Mouse (Mus musculus): ENCODE data around the gene Cntnap5a. TPM values are rescaled to one million over a fixed set of nuclear protein-coding genes. Genes with fewer than 3 reads are reported as not detected.
A peak's percentile ranks its signal among the peaks of the same experiment; 100 is the strongest.
"Not testable (repeated sequence)": the region's sequence is repeated elsewhere in the genome, so short reads cannot be mapped to it uniquely, and the experiment has no call there.

The Cntnap5a gene
- polyA plus RNA-seq, 1 experiment from 2014 or later = 0.43 TPM

DNA sequence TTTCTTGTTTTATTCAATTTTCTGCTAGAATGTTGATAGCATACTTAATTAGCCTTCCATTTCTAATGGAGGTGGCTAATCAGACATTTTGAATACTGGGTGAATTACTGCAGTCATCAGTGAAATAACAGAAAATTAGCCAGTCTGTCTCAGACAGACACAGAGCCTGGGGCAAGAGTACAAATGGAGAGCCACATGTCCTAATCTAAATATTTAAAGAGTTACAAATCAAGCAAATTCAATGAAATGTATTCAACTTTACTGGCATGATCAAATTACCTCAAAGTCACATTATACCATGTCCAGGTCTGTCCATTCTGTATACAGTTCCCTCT, 423.1 kb downstream of the Cntnap5a start:
- Histone ChIP-seq H3K4me2 (replicated peaks) (no peak overlapping the region), H3K27ac (replicated peaks) (no peak overlapping the region), H3K9ac (replicated peaks) (no peak overlapping the region), H3K36me3 (no peaks in the 10 kb centered on the region), H3K4me3 (no peak overlapping the region), H3K4me1 (no peaks in the 10 kb centered on the region), H3K27me3 (no peaks in the 10 kb centered on the region), H3K9me3 (no peaks in the 10 kb centered on the region)
- ATAC-seq (ENCODE audit: low FRiP score, low read depth) = no peak

DNA sequence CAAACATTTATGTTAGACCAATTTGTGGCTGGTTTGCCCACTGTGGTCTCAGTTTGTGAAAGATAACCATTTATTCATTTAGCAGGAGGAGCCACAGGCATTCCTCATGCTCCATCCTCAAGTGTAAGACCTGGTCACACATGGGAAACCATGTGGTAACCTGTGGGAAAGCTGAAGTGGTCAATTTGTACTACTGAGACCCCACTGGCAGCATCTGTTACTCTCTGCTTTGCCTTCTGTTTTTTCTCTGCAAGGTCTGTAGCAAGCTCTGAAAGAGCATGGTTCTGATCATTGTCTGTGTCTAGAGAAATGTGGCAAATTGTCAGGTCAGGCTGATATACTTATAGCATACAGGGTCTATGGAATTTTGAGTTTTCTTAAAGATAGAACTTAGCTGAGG, 423.8 kb downstream of the Cntnap5a start:
- H3K4me3 ChIP-seq = no peak overlapping the region
- no peaks in the 10 kb centered on the region for H3K27me3 ChIP-seq
- H3K4me1 ChIP-seq = no peaks in the 10 kb centered on the region
- no peak overlapping the region for H3K4me2 ChIP-seq (replicated peaks)
- H3K36me3 ChIP-seq = no peaks in the 10 kb centered on the region
- ATAC-seq (ENCODE audit: low FRiP score, low read depth) = no peak
- no peak overlapping the region for H3K9ac ChIP-seq (replicated peaks)
- no peak overlapping the region for H3K27ac ChIP-seq (replicated peaks)
- no peaks in the 10 kb centered on the region for H3K9me3 ChIP-seq

DNA sequence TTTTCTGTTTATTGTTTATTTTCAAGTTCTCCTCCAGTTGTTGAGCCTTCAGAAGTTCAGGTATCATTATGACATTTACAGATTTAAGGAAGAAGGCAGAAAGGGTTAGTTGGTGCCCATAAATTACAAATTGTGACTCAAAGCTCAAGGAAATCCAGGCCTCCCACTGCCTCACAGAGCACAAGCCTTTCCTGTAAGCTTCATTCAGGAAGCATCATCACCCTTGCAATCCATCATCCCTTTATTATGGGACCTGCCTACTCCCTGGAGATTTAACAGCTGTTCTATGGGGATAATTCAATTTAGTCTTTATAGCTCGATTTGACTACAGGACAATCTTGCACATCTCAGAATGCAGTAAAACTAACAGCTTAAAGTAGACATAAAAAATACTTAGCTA, 441.2 kb downstream of the Cntnap5a start:
- 66% methylated on average over 1 of the region's 1 CpGs for WGBS
- ATAC-seq (ENCODE audit: low FRiP score, low read depth) = no peak
- no peak overlapping the region for H3K27ac ChIP-seq (replicated peaks)
- no peaks in the 10 kb centered on the region for H3K27me3 ChIP-seq
- no peak overlapping the region for H3K9ac ChIP-seq (replicated peaks)
- H3K36me3 ChIP-seq = no peaks in the 10 kb centered on the region
- no peak overlapping the region for H3K4me2 ChIP-seq (replicated peaks)
- H3K9me3 ChIP-seq = no peaks in the 10 kb centered on the region
- H3K4me1 ChIP-seq = no peaks in the 10 kb centered on the region
- no peak overlapping the region for H3K4me3 ChIP-seq

- WGBS = 86% methylated on average over 2 of the region's 2 CpGs
- ATAC-seq (ENCODE audit: low FRiP score, low read depth) = no peak
Observed at GRCm38 (mm10) chr1:116127085-116127484, 442.5 kb downstream of the Cntnap5a start.

DNA sequence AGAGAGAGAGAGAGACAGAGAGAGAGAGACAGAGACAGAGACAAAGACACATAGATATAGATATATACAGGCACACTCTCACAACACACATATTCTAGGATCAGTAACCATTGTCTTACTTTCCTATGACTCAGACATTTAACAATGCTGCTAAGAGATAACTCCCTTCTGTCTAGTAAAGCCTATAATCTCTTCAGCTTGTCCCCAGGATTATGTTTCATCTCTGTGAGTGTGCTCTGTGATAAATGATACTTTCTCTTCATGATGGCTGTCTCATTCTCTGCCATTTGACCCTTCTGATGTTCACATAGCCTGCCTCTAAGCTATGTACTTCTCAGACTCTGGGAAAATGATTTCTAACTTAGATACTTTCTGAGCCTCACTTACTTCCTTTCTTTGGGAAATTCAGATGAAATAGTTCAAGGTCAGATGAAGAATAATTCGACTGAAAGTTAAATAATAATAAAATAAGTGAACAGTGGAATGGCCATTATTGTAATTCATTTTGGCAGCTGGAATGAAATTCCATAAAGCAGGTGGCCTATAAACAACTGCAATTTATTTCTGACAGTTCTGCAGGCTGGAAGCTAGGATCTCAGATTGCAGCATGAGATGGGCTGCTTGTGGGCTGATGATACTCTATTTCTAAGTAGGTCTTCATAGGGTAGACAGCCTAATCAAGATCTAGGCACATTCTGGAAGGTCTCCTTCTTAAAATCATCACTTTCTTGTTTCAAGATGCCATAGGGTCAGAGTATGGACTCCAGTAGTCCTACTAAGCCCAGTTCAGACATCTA, 444.1 kb downstream of the Cntnap5a start:
- no peak overlapping the region for H3K27ac ChIP-seq (replicated peaks)
- 73% methylated on average over 1 of the region's 1 CpGs for WGBS
- H3K4me2 ChIP-seq (replicated peaks) = no peak overlapping the region
- H3K9me3 ChIP-seq = no peaks in the 10 kb centered on the region
- no peaks in the 10 kb centered on the region for H3K4me1 ChIP-seq
- no peak overlapping the region for H3K4me3 ChIP-seq
- no peaks in the 10 kb centered on the region for H3K27me3 ChIP-seq
- H3K36me3 ChIP-seq = no peaks in the 10 kb centered on the region
- ATAC-seq (ENCODE audit: low FRiP score, low read depth) = no peak
- H3K9ac ChIP-seq (replicated peaks) = no peak overlapping the region

More at GRCm38 (mm10) chr1:116127085-116127484, 442.5 kb downstream of the Cntnap5a start:
- no peaks in the 10 kb centered on the region for H3K4me1 ChIP-seq
- no peak overlapping the region for H3K4me2 ChIP-seq (replicated peaks)
- no peak overlapping the region for H3K9ac ChIP-seq (replicated peaks)
- H3K27ac ChIP-seq (replicated peaks) = no peak overlapping the region
- H3K9me3 ChIP-seq = no peaks in the 10 kb centered on the region
- H3K36me3 ChIP-seq = no peaks in the 10 kb centered on the region
- no peak overlapping the region for H3K4me3 ChIP-seq
- H3K27me3 ChIP-seq = no peaks in the 10 kb centered on the region

GRCm38 (mm10) chr1:116132471-116132870, 447.9 kb downstream of the Cntnap5a start:
- ATAC-seq (ENCODE audit: low FRiP score, low read depth) = no peak
- no peaks in the 10 kb centered on the region for H3K27me3 ChIP-seq
- no peaks in the 10 kb centered on the region for H3K9me3 ChIP-seq
- no peaks in the 10 kb centered on the region for H3K36me3 ChIP-seq
- H3K9ac ChIP-seq (replicated peaks) = no peak overlapping the region
- H3K4me2 ChIP-seq (replicated peaks) = no peak overlapping the region
- no peak overlapping the region for H3K4me3 ChIP-seq
- no peaks in the 10 kb centered on the region for H3K4me1 ChIP-seq
- H3K27ac ChIP-seq (replicated peaks) = no peak overlapping the region

- H3K9me3 ChIP-seq = no peaks in the 10 kb centered on the region
- no peak overlapping the region for H3K9ac ChIP-seq (replicated peaks)
- no peaks in the 10 kb centered on the region for H3K4me1 ChIP-seq
- no peaks in the 10 kb centered on the region for H3K36me3 ChIP-seq
- no peak overlapping the region for H3K4me2 ChIP-seq (replicated peaks)
- H3K4me3 ChIP-seq = no peak overlapping the region
- no peak overlapping the region for H3K27ac ChIP-seq (replicated peaks)
- no peaks in the 10 kb centered on the region for H3K27me3 ChIP-seq
- no peak for ATAC-seq (ENCODE audit: low FRiP score, low read depth)
Observed at GRCm38 (mm10) chr1:116149764-116150369, 465.3 kb downstream of the Cntnap5a start.

GRCm38 (mm10) chr1:116184471-116184870, 499.9 kb downstream of the Cntnap5a start:
- 93% methylated on average over 2 of the region's 2 CpGs for WGBS
- H3K27me3 ChIP-seq = no peaks in the 10 kb centered on the region
- H3K4me3 ChIP-seq = no peak overlapping the region
- ATAC-seq (ENCODE audit: low FRiP score, low read depth) = no peak
- H3K9ac ChIP-seq (replicated peaks) = no peak overlapping the region
- H3K9me3 ChIP-seq = no peaks in the 10 kb centered on the region
- H3K4me2 ChIP-seq (replicated peaks) = no peak overlapping the region
- H3K36me3 ChIP-seq = no peaks in the 10 kb centered on the region
- no peak overlapping the region for H3K27ac ChIP-seq (replicated peaks)
- H3K4me1 ChIP-seq = no peaks in the 10 kb centered on the region

GRCm38 (mm10) chr1:116188142-116188541, 503.6 kb downstream of the Cntnap5a start:
- not testable (repeated sequence) for H3K9me3 ChIP-seq; H3K36me3 ChIP-seq; H3K9ac ChIP-seq (replicated peaks); H3K27me3 ChIP-seq; H3K4me2 ChIP-seq (replicated peaks); H3K4me3 ChIP-seq; H3K4me1 ChIP-seq
- peak; percentile 75 for ATAC-seq (ENCODE audit: low FRiP score, low read depth)
- peak overlapping the region; percentile 61; the same call in 1 of the 2 replicates for H3K27ac ChIP-seq (replicated peaks)
- 34% methylated on average over 1 of the region's 1 CpGs for WGBS

DNA sequence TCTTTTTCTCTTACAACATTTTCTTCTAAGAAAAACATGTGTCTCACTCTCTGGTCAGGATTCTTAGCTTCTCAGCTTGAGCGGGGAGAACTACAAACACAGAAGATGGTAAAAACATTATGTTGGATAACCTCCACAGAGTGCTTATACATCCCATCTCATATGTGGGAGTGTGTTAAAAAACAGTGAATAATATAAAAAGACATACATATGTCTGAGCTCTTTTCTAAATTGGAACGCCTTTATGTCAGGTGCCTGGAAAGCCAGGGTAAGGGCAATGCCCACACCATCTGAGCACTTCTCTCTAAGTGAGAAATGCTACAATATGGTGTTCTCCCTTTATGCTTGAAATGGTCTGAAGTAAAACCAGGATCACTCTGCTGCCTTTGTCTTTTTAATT, 507.7 kb downstream of the Cntnap5a start:
- H3K9ac ChIP-seq (replicated peaks) = no peak overlapping the region

DNA sequence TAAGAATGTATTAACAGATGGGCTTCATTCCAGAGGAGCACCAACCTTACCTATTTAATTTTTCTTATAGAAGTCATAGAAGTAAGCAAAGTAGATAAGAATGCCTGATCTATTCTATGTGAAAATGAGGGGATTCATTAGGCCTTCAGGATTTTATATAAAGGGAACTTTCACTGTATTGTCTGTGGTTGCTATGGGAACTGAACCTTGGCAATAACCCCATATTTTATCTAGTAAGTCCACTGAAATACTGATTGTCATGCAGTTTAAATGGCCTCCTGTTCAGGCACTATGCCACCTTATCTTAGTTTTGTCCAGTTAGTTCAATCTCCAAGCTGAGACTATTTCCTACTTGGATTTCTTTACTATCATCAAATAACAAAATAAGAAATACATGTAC, 532.3 kb downstream of the Cntnap5a start:
- Histone ChIP-seq H3K4me1 (no peaks in the 10 kb centered on the region), H3K4me3 (no peak overlapping the region), H3K4me2 (replicated peaks) (no peak overlapping the region), H3K9me3 (no peaks in the 10 kb centered on the region), H3K27ac (replicated peaks) (no peak overlapping the region), H3K9ac (replicated peaks) (no peak overlapping the region), H3K36me3 (no peaks in the 10 kb centered on the region), H3K27me3 (no peaks in the 10 kb centered on the region)
- no peak for ATAC-seq (ENCODE audit: low FRiP score, low read depth)

More for the DNA sequence above, 507.7 kb downstream of the Cntnap5a start:
- H3K36me3 ChIP-seq = no peaks in the 10 kb centered on the region
- WGBS = 95% methylated on average over 2 of the region's 2 CpGs
- no peak overlapping the region for H3K4me2 ChIP-seq (replicated peaks)
- ATAC-seq (ENCODE audit: low FRiP score, low read depth) = no peak
- H3K9me3 ChIP-seq = no peaks in the 10 kb centered on the region
- no peaks in the 10 kb centered on the region for H3K4me1 ChIP-seq
- H3K27ac ChIP-seq (replicated peaks) = no peak overlapping the region
- no peaks in the 10 kb centered on the region for H3K27me3 ChIP-seq
- H3K4me3 ChIP-seq = no peak overlapping the region

GRCm38 (mm10) chr1:116240538-116240937, 556.0 kb downstream of the Cntnap5a start:
- ATAC-seq (ENCODE audit: low FRiP score, low read depth) = peak; percentile 49; the same call in 1 of the 2 replicates
- Histone ChIP-seq H3K27ac (replicated peaks) (no peak overlapping the region), H3K9me3 (no peaks in the 10 kb centered on the region), H3K4me3 (no peak overlapping the region), H3K4me2 (replicated peaks) (no peak overlapping the region), H3K9ac (replicated peaks) (no peak overlapping the region), H3K4me1 (no peaks in the 10 kb centered on the region), H3K27me3 (no peaks in the 10 kb centered on the region), H3K36me3 (no peaks in the 10 kb centered on the region)

- Histone ChIP-seq H3K4me2 (replicated peaks) (no peak overlapping the region), H3K4me1 (no peaks in the 10 kb centered on the region), H3K9me3 (no peaks in the 10 kb centered on the region), H3K27me3 (no peaks in the 10 kb centered on the region), H3K9ac (replicated peaks) (no peak overlapping the region), H3K36me3 (no peaks in the 10 kb centered on the region), H3K27ac (replicated peaks) (no peak overlapping the region), H3K4me3 (no peak overlapping the region)
- WGBS = 92% methylated on average over 2 of the region's 2 CpGs
- no peak for ATAC-seq (ENCODE audit: low FRiP score, low read depth)
Observed at GRCm38 (mm10) chr1:116243856-116244255, 559.3 kb downstream of the Cntnap5a start.
